Mouse (Mus musculus): ENCODE results near the gene Ccin. TPM values are rescaled to one million over a fixed set of nuclear protein-coding genes. Genes with fewer than 3 reads are reported as not detected.
A peak's percentile ranks its signal among the peaks of the same experiment; 100 is the strongest.

Ccin gene
- polyA plus RNA-seq, 1 experiment from 2014 or later: not detected

DNA sequence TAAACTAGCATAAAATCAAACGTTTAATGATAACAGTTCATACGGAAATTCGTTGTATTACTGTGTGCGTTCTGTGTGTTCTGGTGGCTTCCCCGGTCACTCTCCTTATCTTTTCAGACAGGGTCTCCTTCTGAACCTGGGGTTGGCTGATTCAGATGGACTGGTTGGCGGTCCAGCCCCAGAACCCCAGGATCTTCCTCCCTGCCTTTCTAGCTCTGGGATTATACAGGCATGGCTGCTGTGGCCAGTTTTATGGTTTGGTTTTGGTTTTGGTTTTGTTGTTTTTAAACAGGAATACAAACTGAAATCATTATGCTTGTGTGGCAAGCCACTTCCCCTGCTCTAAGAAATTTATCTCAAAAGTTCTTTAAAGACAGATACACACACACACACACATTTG, 23.1 kb upstream of the Ccin start:
- no peak for ATAC-seq (ENCODE audit: low FRiP score, low TSS enrichment)
- no peaks in the 10 kb centered on the region for H3K36me3 ChIP-seq (ENCODE audit: insufficient read depth, low read length)
- no peak overlapping the region for H3K4me2 ChIP-seq (replicated peaks; ENCODE audit: low read depth, low read length)
- H3K27me3 ChIP-seq (ENCODE audit: insufficient read depth, low read length): peaks cover 5% of the 10 kb centered on the region; the same call in 1 of the 2 replicates
- no peak overlapping the region for H3K9ac ChIP-seq (replicated peaks; ENCODE audit: low read length)
- WGBS: 85% methylated on average over 6 of the region's 6 CpGs
- H3K4me1 ChIP-seq (ENCODE audit: insufficient read depth, low read length): peaks cover 15% of the 10 kb centered on the region
- H3K4me3 ChIP-seq (ENCODE audit: low read length): no peak overlapping the region
- H3K27ac ChIP-seq (ENCODE audit: low read length): no peak overlapping the region
- H3K9me3 ChIP-seq (ENCODE audit: low read length): no peaks in the 10 kb centered on the region

DNA sequence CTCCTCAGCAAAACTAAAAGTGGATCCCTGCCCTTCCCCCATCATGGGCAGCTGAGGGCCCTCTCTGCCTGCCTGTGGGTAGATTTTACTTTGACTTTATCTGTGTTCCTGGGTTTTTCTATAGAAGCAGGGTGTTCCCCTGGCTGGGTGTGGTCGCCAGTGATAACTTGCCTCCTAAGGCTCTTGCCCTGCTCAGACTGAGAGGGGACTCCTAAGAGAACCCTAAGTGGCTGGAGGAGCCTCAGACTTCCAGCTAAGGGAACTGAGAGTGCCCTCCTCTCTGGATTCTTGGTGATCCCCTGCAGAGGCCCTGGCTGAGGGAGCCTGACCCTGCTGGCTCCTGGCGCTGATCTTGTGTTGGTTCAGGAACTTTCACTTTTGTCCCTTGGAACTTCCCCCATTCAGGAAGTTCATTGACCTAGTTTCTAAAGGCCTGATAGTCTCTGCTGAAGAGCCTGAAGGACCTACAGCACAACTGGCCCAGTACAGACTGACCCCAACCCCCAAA, 18.9 kb upstream of the Ccin start:
- no peaks in the 10 kb centered on the region for H3K27me3 ChIP-seq (ENCODE audit: insufficient read depth, low read length)
- 56% methylated on average over 2 of the region's 2 CpGs for WGBS
- no peak overlapping the region for H3K9ac ChIP-seq (replicated peaks; ENCODE audit: low read length)
- H3K4me3 ChIP-seq (ENCODE audit: low read length): no peak overlapping the region
- no peak overlapping the region for H3K27ac ChIP-seq (ENCODE audit: low read length)
- no peak for ATAC-seq (ENCODE audit: low FRiP score, low TSS enrichment)
- no peaks in the 10 kb centered on the region for H3K36me3 ChIP-seq (ENCODE audit: insufficient read depth, low read length)
- peaks cover 20% of the 10 kb centered on the region for H3K4me1 ChIP-seq (ENCODE audit: insufficient read depth, low read length)
- H3K4me2 ChIP-seq (replicated peaks; ENCODE audit: low read depth, low read length): no peak overlapping the region
- H3K9me3 ChIP-seq (ENCODE audit: low read length): no peaks in the 10 kb centered on the region

DNA sequence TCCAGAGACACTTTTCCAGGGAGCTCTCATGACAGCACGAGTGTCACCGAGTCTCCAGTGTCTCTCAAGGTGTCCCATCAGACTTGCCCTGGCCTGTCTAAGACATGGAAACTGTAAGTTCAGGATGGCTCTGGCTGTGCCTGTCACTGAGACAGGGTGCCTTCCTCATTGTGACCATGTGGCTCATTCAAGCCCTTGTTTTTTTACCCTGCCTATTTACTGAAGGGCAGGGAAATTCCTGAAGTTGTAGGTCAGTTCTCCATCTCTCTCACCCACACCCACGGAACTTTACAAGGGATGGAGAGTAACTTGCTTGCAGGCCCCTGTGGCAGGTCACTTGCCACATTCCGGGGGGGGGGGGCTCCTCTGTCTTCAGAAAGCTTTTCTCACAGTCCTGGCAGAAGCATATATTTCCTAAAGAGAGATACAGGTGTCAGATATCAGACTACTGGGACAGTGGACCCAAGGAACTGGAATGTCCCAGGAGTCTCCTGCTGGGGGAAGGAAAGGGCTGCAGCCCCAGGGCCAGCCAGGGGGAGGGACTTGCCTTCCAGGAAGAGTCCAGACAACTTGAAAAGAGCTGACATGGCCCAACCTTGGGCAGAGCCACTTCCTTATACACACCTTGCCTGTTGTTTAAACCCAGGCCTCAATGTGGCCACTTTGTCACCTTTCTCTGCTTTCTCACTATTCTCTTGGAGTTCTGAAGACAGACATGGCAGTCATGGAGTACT, 18.2 kb upstream of the Ccin start:
- Histone ChIP-seq H3K4me2 (replicated peaks; ENCODE audit: low read depth, low read length) (no peak overlapping the region), H3K9ac (replicated peaks; ENCODE audit: low read length) (no peak overlapping the region), H3K4me1 (ENCODE audit: insufficient read depth, low read length) (peaks cover 23% of the 10 kb centered on the region), H3K27ac (ENCODE audit: low read length) (peak overlapping the region; percentile 10; the same call in 1 of the 2 replicates), H3K9me3 (ENCODE audit: low read length) (no peaks in the 10 kb centered on the region), H3K4me3 (ENCODE audit: low read length) (no peak overlapping the region), H3K36me3 (ENCODE audit: insufficient read depth, low read length) (no peaks in the 10 kb centered on the region), H3K27me3 (ENCODE audit: insufficient read depth, low read length) (no peaks in the 10 kb centered on the region)
- no peak for ATAC-seq (ENCODE audit: low FRiP score, low TSS enrichment)
- WGBS: 36% methylated on average over 4 of the region's 4 CpGs

DNA sequence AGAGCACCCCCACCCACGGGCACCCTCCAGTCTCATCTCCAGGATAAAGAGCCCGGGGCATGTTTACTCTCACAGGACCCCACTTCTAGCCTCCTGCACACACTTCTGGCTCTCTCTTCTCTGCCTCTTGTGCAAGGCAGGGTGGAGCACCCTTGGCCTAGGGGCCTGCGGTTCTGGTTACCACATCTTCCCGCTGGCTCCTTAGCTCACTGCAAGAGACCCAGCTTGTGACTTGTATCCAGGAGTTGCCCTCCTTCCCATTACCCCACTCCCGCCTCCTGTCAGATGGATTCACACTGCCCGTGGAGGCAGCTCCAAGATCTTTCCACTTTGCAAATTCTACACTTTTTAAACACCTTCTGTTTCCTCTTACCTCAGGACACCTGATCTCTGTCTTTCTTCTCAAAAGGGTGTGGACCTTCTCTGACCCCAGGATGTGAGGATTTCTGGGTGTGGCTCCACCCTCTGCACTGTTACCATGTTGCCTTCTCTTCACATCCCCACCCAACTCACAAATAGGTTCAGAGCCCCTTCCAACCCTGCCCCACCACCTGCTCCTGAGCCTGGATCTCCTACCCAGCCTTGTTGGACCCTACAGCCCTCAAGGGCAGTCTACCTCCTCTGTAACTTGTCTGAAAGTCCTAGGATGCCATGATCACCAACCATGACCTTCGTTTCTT, 17.3 kb upstream of the Ccin start:
- no peak overlapping the region for H3K4me2 ChIP-seq (replicated peaks; ENCODE audit: low read depth, low read length)
- H3K9ac ChIP-seq (replicated peaks; ENCODE audit: low read length): no peak overlapping the region
- WGBS: 77% methylated on average over 7 of the region's 7 CpGs
- H3K27ac ChIP-seq (ENCODE audit: low read length): no peak overlapping the region
- H3K27me3 ChIP-seq (ENCODE audit: insufficient read depth, low read length): no peaks in the 10 kb centered on the region
- no peaks in the 10 kb centered on the region for H3K9me3 ChIP-seq (ENCODE audit: low read length)
- no peak overlapping the region for H3K4me3 ChIP-seq (ENCODE audit: low read length)
- peaks cover 23% of the 10 kb centered on the region for H3K4me1 ChIP-seq (ENCODE audit: insufficient read depth, low read length)
- ATAC-seq (ENCODE audit: low FRiP score, low TSS enrichment): no peak
- no peaks in the 10 kb centered on the region for H3K36me3 ChIP-seq (ENCODE audit: insufficient read depth, low read length)

DNA sequence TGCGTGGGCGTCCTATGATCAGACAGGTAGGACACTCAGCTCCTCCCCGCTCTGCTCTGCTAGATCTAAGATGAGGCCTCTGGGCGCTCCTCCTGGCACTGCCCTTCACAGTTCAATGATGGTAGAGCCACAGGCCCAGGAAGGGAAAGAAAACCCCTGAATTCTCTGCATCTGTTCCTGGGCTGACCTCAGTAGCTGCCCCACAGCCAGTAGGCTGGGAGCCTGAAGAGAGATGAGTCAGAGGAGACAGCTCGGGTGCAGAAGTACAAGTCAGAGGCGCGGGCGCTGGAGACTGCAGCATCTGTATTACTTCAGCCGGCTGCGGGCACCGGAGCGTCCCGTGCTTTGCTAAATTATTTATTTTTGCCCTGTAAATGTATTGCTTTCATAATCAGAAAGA, 14.6 kb upstream of the Ccin start:
- H3K27ac ChIP-seq (ENCODE audit: low read length): peak overlapping the region; percentile 26; the same call in 1 of the 2 replicates
- peaks cover 40% of the 10 kb centered on the region for H3K4me1 ChIP-seq (ENCODE audit: insufficient read depth, low read length)
- H3K4me3 ChIP-seq (ENCODE audit: low read length): no peak overlapping the region
- H3K9me3 ChIP-seq (ENCODE audit: low read length): no peaks in the 10 kb centered on the region
- H3K27me3 ChIP-seq (ENCODE audit: insufficient read depth, low read length): no peaks in the 10 kb centered on the region
- H3K9ac ChIP-seq (replicated peaks; ENCODE audit: low read length): 0 out of 2 replicates have a peak overlapping the region, but pooled peaks have one; percentile 3
- WGBS: 43% methylated on average over 13 of the region's 13 CpGs
- no peak overlapping the region for H3K4me2 ChIP-seq (replicated peaks; ENCODE audit: low read depth, low read length)
- H3K36me3 ChIP-seq (ENCODE audit: insufficient read depth, low read length): no peaks in the 10 kb centered on the region
- no peak; the same call in 1 of the 2 replicates for ATAC-seq (ENCODE audit: low FRiP score, low TSS enrichment)

DNA sequence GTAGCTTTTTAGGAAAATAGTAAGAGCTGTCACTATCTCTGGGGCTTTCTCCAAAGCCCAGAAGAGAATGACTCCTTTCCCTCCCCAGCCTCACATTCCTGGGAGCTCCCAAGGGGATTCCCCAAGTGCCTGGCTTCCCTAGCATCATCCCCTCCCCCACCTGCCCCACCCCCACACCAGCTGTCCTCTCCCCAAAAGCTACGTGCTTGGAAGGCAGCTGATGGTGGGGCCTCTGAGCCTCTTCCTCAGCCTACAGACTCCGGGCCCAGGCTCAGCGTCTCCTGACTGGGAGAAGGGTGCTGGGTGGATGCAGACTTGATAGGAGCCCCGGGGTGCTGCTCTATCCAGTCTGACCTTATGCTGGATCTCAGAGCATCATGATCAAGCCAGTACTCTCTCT, 13.9 kb upstream of the Ccin start:
- no peaks in the 10 kb centered on the region for H3K36me3 ChIP-seq (ENCODE audit: insufficient read depth, low read length)
- H3K9me3 ChIP-seq (ENCODE audit: low read length): no peaks in the 10 kb centered on the region
- H3K4me3 ChIP-seq (ENCODE audit: low read length): no peak overlapping the region
- ATAC-seq (ENCODE audit: low FRiP score, low TSS enrichment): 0 out of 2 replicates have a peak, but pooled peaks have one; percentile 12
- 0 out of 2 replicates have a peak overlapping the region, but pooled peaks have one; percentile 24 for H3K27ac ChIP-seq (ENCODE audit: low read length)
- peaks cover 40% of the 10 kb centered on the region for H3K4me1 ChIP-seq (ENCODE audit: insufficient read depth, low read length)
- 21% methylated on average over 4 of the region's 4 CpGs for WGBS
- H3K4me2 ChIP-seq (replicated peaks; ENCODE audit: low read depth, low read length): no peak overlapping the region
- no peak overlapping the region for H3K9ac ChIP-seq (replicated peaks; ENCODE audit: low read length)
- no peaks in the 10 kb centered on the region for H3K27me3 ChIP-seq (ENCODE audit: insufficient read depth, low read length)

DNA sequence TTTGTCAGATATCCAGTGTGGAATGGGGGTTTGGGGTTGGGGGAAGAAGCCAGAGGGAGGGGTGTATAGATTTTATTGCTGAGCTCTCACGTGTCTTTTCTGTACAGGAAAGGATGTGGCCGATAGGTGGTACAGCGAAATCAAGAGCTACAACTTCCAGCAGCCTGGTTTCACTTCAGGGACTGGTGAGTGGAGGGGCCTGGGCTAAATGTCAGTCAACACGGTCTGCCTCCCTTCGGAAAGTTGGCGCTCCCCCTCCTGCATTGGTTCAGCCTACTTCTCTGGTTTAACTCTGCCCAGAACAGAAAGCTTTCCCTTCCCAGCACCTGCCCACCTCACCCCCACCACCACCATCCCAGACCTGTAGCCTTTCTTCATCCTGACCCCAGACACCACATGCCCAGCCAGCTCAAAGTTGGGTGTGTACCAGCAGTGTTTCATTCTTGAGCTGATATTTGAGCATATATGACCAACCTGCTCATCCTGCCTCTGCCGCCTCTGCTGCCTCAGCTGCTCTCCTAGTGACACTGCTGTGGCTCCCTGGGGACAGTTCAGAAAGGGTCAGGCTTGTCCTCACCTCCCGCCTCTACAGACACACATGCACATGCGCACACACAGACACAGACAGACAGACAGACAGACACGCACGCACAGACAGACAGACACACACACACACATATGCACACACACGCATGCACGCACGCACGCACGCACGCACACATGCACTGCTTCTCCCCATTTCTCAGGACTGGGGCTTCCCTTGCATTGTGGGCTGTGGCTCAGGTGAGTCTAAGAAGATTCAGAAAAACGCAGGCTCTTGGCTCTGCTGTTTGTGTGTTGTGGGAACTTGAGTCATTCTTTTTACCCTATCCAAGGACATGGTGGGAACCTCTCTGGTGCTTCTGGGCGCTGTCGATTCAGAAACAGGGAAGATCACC, 12.6 kb upstream of the Ccin start:
- ATAC-seq (ENCODE audit: low FRiP score, low TSS enrichment): no peak
- Histone ChIP-seq H3K27ac (ENCODE audit: low read length) (no peak overlapping the region), H3K27me3 (ENCODE audit: insufficient read depth, low read length) (no peaks in the 10 kb centered on the region), H3K4me3 (ENCODE audit: low read length) (no peak overlapping the region), H3K36me3 (ENCODE audit: insufficient read depth, low read length) (no peaks in the 10 kb centered on the region), H3K9ac (replicated peaks; ENCODE audit: low read length) (no peak overlapping the region), H3K4me1 (ENCODE audit: insufficient read depth, low read length) (peaks cover 31% of the 10 kb centered on the region), H3K4me2 (replicated peaks; ENCODE audit: low read depth, low read length) (no peak overlapping the region), H3K9me3 (ENCODE audit: low read length) (no peaks in the 10 kb centered on the region)
- 88% methylated on average over 20 of the region's 20 CpGs for WGBS

DNA sequence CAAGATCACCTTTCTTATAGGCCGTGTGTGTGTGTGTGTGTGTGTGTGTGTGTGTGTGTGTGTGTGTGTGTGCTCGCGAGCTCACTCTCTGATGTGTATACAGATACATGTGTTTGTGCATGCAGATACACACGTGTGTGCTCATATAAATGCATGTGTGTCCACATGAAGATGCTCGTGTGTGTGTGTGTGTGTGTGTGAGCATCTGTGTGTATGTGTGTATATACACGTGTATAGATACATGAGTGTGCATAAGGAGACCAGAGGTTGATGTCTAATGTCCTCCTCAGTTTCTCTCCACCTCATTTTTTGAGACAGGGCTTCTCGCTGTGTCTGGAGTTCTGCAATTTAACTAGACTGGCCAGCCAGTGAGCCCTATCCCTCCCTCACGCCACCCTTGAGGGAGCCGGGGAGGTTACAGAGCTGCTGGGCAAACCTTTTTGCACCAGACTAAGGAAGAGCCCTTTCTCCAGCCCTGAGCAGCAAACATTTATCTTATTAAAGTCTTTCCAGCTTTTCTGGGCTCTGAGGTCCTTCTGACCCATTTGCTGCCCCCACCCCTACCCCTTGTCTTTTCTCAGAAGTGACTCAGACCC, 11.6 kb upstream of the Ccin start:
- ATAC-seq (ENCODE audit: low FRiP score, low TSS enrichment): peak; percentile 49
- 53% methylated on average over 9 of the region's 9 CpGs for WGBS
- Histone ChIP-seq H3K27me3 (ENCODE audit: insufficient read depth, low read length) (no peaks in the 10 kb centered on the region), H3K4me3 (ENCODE audit: low read length) (0 out of 2 replicates have a peak overlapping the region, but pooled peaks have one; percentile 9), H3K36me3 (ENCODE audit: insufficient read depth, low read length) (no peaks in the 10 kb centered on the region), H3K9ac (replicated peaks; ENCODE audit: low read length) (peak overlapping the region; percentile 24; the same call in 1 of the 2 replicates), H3K4me2 (replicated peaks; ENCODE audit: low read depth, low read length) (peak overlapping the region; percentile 38), H3K4me1 (ENCODE audit: insufficient read depth, low read length) (peaks cover 35% of the 10 kb centered on the region), H3K27ac (ENCODE audit: low read length) (peak overlapping the region; percentile 94), H3K9me3 (ENCODE audit: low read length) (no peaks in the 10 kb centered on the region)

DNA sequence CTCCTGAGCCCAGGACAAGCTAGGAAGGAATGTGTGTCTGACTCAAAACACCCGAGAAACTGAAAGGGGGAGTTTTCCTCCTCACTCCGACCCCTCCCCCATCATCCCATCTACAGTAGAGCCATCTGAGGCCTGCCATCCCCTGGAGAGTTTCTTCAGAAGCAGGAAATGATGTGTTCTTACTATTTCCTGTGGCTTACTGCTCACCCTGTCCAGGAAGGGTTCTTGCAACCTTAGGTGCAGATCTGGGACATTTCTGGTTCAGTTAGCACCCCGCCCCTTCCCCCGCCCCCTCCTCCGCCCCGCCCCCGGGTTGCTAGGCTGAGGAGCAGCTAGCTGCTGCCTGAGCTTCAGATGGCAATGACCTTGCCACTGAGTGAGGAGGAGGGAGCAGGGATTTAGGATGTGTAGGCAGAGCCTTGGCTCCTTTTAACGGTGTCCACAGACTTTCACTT, 11.1 kb upstream of the Ccin start:
- Histone ChIP-seq H3K4me2 (replicated peaks; ENCODE audit: low read depth, low read length) (peak overlapping the region; percentile 38), H3K9ac (replicated peaks; ENCODE audit: low read length) (peak overlapping the region; percentile 24), H3K4me3 (ENCODE audit: low read length) (0 out of 2 replicates have a peak overlapping the region, but pooled peaks have one; percentile 9), H3K27ac (ENCODE audit: low read length) (peak overlapping the region; percentile 94), H3K9me3 (ENCODE audit: low read length) (no peaks in the 10 kb centered on the region), H3K4me1 (ENCODE audit: insufficient read depth, low read length) (peaks cover 35% of the 10 kb centered on the region), H3K36me3 (ENCODE audit: insufficient read depth, low read length) (no peaks in the 10 kb centered on the region), H3K27me3 (ENCODE audit: insufficient read depth, low read length) (no peaks in the 10 kb centered on the region)
- ATAC-seq (ENCODE audit: low FRiP score, low TSS enrichment): peak; percentile 91
- 2% methylated on average over 8 of the region's 8 CpGs for WGBS

Measured in kidney, embryonic 16.5 days (tissue).